Mouse (Mus musculus): ENCODE measurements around the gene 1700021F07Rik. TPM values are rescaled to one million over a fixed set of nuclear protein-coding genes. Genes with fewer than 3 reads are reported as not detected.
A peak's percentile ranks its signal among the peaks of the same experiment; 100 is the strongest.

The 1700021F07Rik gene
- polyA plus RNA-seq, 1 experiment from 2014 or later: not detected

DNA sequence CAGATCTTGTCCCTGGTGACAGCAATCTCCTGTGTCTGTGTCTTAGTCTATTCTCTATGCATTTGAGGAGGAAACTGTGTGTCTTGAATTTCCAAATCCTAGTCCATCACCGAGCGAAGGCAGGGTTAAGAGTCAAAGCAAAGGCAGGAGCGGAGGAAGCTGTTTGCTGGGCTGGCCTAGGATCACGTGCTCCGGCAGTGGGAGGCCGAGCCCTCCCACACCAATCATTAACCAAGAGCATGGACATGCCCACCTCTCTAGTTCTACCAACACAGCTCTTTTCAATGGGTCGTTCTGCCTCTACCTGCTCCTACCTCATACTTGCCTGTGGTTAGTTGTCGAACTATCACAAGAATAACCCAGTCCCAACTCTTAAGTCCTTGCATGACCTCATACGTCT, 13.5 kb downstream of the 1700021F07Rik start:
- ATAC-seq (ENCODE audit: low FRiP score): no peak
- no peaks in the 10 kb centered on the region for H3K4me1 ChIP-seq
- no peaks in the 10 kb centered on the region for H3K36me3 ChIP-seq
- WGBS: 94% methylated on average over 9 of the region's 9 CpGs
- H3K9me3 ChIP-seq (replicated peaks): no peaks in the 10 kb centered on the region
- H3K27ac ChIP-seq (replicated peaks): no peak overlapping the region
- H3K4me2 ChIP-seq: no peak overlapping the region
- no peak overlapping the region for H3K9ac ChIP-seq (replicated peaks)
- no peak overlapping the region for H3K4me3 ChIP-seq (replicated peaks)
- H3K27me3 ChIP-seq (replicated peaks): no peaks in the 10 kb centered on the region

DNA sequence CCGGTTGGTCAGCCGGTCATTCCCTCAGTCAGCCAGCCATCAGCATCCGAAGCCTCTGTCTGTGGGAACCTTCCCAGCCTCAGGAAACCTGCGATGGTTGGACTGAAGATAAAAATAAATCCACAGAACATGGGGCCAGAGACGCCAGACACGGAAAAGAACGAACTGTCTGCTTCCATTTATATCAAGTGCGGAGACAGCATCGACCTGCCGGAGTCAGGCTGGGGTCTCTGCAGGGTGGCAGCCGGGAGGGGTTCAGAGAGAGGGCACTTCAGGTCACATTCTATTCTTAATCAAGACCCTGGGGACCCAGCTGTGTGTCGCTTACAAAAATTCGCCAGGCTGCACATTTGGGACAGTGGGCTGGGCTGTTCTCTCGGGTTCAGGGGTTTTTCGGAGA, 17.4 kb downstream of the 1700021F07Rik start:
- Histone ChIP-seq H3K9ac (replicated peaks) (no peak overlapping the region), H3K4me3 (replicated peaks) (no peak overlapping the region), H3K27me3 (replicated peaks) (no peaks in the 10 kb centered on the region), H3K4me2 (no peak overlapping the region), H3K4me1 (no peaks in the 10 kb centered on the region), H3K27ac (replicated peaks) (no peak overlapping the region), H3K9me3 (replicated peaks) (no peaks in the 10 kb centered on the region), H3K36me3 (no peaks in the 10 kb centered on the region)
- ATAC-seq (ENCODE audit: low FRiP score): no peak
- 58% methylated on average over 15 of the region's 15 CpGs for WGBS

DNA sequence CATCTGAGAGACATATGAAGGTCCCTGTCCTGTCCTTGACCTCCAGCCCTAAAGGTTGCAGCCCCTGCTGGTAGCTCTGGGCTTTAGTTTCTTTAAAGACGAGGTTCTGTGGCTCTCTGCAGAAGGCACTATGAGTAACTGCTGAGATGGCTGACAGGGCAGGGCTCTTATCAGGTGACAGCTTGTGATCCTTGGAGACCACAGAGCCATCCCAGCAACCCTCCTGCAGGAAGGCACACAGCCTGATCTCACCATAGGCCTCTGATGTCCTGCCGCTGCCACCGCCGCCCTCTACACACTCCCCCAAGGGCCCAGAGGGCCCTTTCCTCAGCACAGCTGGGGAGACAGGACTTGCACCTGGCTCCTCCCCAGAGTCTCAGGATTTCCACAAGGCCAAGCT, 19.4 kb downstream of the 1700021F07Rik start:
- no peak for ATAC-seq (ENCODE audit: low FRiP score)
- no peak overlapping the region for H3K4me3 ChIP-seq (replicated peaks)
- no peaks in the 10 kb centered on the region for H3K9me3 ChIP-seq (replicated peaks)
- H3K27me3 ChIP-seq (replicated peaks): no peaks in the 10 kb centered on the region; the same call in 1 of the 2 replicates
- peaks cover 7% of the 10 kb centered on the region; the same call in 1 of the 2 replicates for H3K4me1 ChIP-seq
- H3K4me2 ChIP-seq: no peak overlapping the region
- H3K36me3 ChIP-seq: no peaks in the 10 kb centered on the region
- no peak overlapping the region for H3K9ac ChIP-seq (replicated peaks)
- 78% methylated on average over 4 of the region's 4 CpGs for WGBS
- no peak overlapping the region for H3K27ac ChIP-seq (replicated peaks)

DNA sequence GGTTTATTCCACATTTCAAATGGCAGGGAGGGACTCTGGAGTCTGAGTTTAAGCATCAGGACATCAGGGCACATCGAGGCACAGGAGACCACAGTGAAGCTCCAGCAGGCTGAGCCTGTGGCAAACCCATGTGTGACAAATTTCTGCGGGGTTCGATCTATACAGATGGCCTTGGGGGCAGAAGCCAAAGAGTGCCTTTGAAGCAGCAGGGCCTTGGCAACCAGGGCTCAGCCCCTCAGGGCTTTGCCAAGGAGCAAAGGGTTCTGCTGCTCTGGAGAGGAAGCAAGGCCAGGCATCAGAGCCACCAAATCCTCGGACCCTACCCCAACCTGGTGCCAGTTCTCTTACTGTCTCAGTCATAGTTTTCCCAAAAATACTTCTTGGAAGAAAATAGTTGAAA, 20.3 kb downstream of the 1700021F07Rik start:
- H3K36me3 ChIP-seq: no peaks in the 10 kb centered on the region
- no peaks in the 10 kb centered on the region for H3K9me3 ChIP-seq (replicated peaks)
- H3K27me3 ChIP-seq (replicated peaks): peaks cover 3% of the 10 kb centered on the region; the same call in 1 of the 2 replicates
- no peak overlapping the region for H3K9ac ChIP-seq (replicated peaks)
- H3K27ac ChIP-seq (replicated peaks): no peak overlapping the region
- no peak for ATAC-seq (ENCODE audit: low FRiP score)
- peaks cover 7% of the 10 kb centered on the region; the same call in 1 of the 2 replicates for H3K4me1 ChIP-seq
- no peak overlapping the region for H3K4me2 ChIP-seq
- H3K4me3 ChIP-seq (replicated peaks): no peak overlapping the region
- WGBS: 76% methylated on average over 4 of the region's 4 CpGs

DNA sequence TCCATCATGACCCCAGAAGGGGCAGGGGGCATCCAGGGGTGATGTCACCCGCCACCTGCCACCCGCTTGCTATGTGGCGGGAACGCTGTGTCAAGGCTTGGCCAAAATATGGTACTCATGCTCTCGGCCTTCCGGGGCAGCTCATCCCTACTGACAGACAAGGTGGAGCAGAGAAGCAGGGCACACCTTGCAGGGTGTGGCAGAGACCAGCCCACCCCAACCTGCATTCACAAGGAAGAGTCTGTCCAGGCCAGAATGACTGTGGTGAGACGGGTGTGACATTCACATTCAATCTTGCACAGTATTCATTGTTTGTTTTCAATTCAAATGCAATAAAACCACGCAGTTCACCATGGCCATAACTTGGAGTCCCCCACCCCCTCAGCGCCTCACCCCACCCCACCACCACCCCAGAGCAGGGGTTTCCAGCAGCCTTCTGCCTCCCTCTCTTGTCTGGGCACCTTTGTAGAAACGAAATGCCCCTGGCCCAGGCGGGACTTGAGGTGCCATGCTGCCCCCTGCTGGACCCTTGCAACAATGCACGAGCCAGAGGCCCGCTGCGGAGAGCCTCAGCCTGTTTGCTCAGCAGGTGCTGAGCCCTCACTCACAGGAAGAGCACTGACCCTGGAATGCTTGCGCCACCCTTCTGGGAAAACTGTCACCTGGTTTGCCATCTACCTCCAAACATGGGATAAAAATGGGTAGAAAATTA, 23.8 kb downstream of the 1700021F07Rik start:
- Histone ChIP-seq H3K9ac (replicated peaks) (no peak overlapping the region), H3K4me1 (peaks cover 23% of the 10 kb centered on the region; the same call in 1 of the 2 replicates), H3K4me2 (no peak overlapping the region), H3K36me3 (no peaks in the 10 kb centered on the region), H3K27ac (replicated peaks) (no peak overlapping the region), H3K9me3 (replicated peaks) (no peaks in the 10 kb centered on the region), H3K27me3 (replicated peaks) (peaks cover 7% of the 10 kb centered on the region; the same call in 1 of the 2 replicates), H3K4me3 (replicated peaks) (no peak overlapping the region)
- peak; percentile 79 for ATAC-seq (ENCODE audit: low FRiP score)
- 43% methylated on average over 15 of the region's 15 CpGs for WGBS

DNA sequence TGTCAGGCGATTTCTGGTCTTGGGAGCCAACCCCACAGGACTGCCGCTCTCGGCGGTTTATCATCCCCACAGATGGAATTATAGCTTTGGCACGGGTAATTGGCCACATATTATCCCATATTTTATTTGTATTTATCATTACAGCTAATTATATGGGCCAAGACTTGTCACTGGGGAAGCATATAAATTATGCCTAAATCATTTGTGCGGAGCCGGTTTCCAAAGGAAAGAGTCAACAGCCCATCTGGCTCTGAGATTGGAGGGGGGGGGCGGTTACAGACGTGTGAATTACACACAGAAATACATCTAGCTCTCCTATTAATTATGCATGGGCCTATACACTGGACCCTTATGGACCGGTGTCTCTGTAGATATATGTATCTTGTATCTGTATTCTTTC, 26.9 kb downstream of the 1700021F07Rik start:
- Histone ChIP-seq H3K9me3 (replicated peaks) (no peaks in the 10 kb centered on the region), H3K27me3 (replicated peaks) (peaks cover 7% of the 10 kb centered on the region; the same call in 1 of the 2 replicates), H3K9ac (replicated peaks) (no peak overlapping the region), H3K4me2 (no peak overlapping the region), H3K27ac (replicated peaks) (no peak overlapping the region), H3K4me3 (replicated peaks) (no peak overlapping the region), H3K36me3 (no peaks in the 10 kb centered on the region), H3K4me1 (peaks cover 28% of the 10 kb centered on the region; the same call in 1 of the 2 replicates)
- WGBS: 41% methylated on average over 10 of the region's 10 CpGs
- ATAC-seq (ENCODE audit: low FRiP score): no peak

DNA sequence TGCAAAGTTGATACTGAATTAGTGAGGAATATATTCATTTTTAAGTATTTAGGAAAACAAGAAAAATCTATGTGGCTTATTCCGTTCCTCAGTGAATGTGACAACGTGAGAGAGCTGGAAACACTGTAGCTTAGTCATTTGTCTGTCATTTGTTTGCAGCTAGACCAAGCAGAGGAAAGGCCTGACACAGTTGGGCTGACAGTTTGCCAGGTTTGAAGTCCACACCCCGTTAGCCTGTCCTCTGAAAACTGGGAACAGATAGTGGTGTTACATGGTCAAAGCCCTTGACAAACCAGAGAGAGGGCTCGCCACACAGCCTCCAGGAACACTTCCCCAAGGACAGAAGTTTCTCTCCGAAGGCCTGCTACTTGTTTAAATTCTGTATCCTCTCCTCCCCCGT, 28.3 kb downstream of the 1700021F07Rik start:
- peaks cover 27% of the 10 kb centered on the region; the same call in 1 of the 2 replicates for H3K4me1 ChIP-seq
- 79% methylated on average over 6 of the region's 6 CpGs for WGBS
- H3K27me3 ChIP-seq (replicated peaks): peaks cover 7% of the 10 kb centered on the region
- no peak overlapping the region for H3K4me3 ChIP-seq (replicated peaks)
- ATAC-seq (ENCODE audit: low FRiP score): no peak
- H3K4me2 ChIP-seq: no peak overlapping the region
- H3K9me3 ChIP-seq (replicated peaks): no peaks in the 10 kb centered on the region
- H3K36me3 ChIP-seq: no peaks in the 10 kb centered on the region
- H3K9ac ChIP-seq (replicated peaks): no peak overlapping the region
- H3K27ac ChIP-seq (replicated peaks): no peak overlapping the region

DNA sequence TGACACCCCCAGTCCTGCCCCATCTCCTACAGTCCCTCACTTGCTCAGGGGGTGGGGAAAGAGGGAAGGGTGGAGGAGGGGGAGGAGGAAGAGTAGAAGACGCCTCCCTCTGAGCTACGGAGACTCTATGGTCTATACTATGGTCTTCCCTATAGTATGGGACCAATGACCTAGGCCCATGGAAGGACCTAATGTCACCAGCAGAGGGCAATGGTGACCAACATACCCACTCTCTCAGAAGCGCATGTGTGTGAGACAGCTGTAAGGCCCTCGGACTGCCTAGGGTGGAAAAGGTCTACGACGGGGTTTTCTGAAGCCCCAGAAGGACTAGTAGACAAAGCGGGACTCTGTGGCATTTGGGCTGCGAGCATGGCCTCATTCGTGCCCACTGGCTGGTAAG, 31.5 kb downstream of the 1700021F07Rik start:
- Histone ChIP-seq H3K4me3 (replicated peaks) (no peak overlapping the region), H3K36me3 (no peaks in the 10 kb centered on the region), H3K4me2 (no peak overlapping the region), H3K4me1 (peaks cover 21% of the 10 kb centered on the region; the same call in 1 of the 2 replicates), H3K27ac (replicated peaks) (no peak overlapping the region), H3K27me3 (replicated peaks) (no peaks in the 10 kb centered on the region; the same call in 1 of the 2 replicates), H3K9ac (replicated peaks) (no peak overlapping the region), H3K9me3 (replicated peaks) (no peaks in the 10 kb centered on the region)
- ATAC-seq (ENCODE audit: low FRiP score): no peak
- WGBS: 48% methylated on average over 9 of the region's 9 CpGs

DNA sequence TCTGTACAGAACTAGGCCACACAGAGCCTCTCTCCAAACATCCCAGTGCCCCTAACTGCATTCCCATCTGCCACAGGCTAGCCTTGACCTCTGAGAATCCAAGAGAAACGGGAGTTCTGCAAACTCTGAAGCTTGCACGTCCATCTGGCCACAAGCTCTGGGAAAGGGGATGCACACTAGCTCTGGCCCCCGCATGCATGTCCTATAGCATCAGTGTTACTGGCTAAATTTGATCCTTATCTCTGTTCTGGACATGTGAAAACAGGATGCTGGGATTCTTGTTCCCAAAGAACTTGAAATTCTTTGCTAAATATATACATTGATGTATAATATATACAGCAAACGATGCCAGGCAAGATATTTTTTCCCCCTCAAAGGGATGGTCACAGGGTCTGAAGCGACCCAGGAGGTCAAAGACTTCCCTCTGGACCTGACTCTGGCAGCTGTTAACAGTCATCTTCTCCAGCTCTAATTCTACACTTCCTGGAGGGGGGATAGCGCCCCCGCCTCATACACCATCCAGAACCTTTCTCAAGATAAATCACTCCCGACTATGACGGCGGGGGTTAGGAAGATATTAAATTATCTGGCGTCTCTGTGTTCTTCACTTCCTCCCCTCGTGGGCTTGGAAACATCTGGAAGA, 36.5 kb downstream of the 1700021F07Rik start:
- no peak overlapping the region for H3K9ac ChIP-seq (replicated peaks)
- no peak overlapping the region for H3K4me2 ChIP-seq
- H3K4me1 ChIP-seq: no peaks in the 10 kb centered on the region
- WGBS: 81% methylated on average over 12 of the region's 12 CpGs
- no peaks in the 10 kb centered on the region; the same call in 1 of the 2 replicates for H3K27me3 ChIP-seq (replicated peaks)
- no peaks in the 10 kb centered on the region for H3K9me3 ChIP-seq (replicated peaks)
- ATAC-seq (ENCODE audit: low FRiP score): no peak
- no peaks in the 10 kb centered on the region for H3K36me3 ChIP-seq
- H3K27ac ChIP-seq (replicated peaks): no peak overlapping the region
- H3K4me3 ChIP-seq (replicated peaks): no peak overlapping the region

DNA sequence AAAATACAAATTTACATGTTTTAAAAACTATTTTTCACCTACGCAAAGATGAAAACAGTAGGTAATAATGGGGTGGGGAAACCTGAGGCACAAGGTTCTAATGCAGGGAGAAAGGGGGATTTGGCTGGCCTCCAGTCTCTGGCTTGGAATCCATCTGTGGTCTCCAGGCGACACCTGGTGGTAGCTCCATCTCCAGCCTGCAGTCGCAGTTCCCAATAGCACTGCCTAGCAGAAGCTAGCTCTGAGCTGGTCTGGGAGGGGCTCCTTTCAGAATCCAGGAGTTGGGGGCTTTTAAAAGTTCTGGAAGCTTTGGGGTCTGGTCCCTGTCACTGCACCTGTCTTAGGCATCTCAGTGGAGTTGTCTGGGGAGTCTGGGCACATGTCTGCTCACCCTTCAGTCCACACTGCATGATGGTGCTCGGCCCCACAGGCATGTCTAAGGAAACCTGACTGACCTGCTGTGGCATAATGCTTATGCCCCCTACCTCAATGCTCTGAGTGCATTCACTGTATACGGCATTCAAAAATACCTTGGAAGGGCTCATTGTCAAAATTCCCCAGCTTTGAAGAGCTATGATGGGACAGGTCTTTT, 39.6 kb downstream of the 1700021F07Rik start:
- peak; percentile 62; the same call in 1 of the 2 replicates for ATAC-seq (ENCODE audit: low FRiP score)
- no peaks in the 10 kb centered on the region for H3K9me3 ChIP-seq (replicated peaks)

DNA sequence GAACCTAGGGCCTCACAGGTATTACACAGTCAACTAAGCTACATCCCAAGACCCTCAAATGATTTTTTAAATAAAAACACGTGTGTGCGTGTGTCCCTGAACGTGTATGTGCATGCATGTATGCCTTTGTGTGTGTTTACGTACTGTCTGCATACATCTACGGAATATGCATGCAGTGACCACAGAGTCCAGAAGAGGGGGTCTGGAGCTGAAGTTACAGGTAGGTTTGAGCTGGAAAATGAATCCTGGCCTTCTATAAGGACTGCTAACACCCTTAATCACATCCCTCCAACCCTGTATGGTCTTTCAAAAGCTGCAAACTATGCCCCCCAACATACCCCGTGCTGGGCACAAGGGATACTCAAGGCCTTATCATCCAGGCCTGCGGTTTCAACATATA, 41.0 kb downstream of the 1700021F07Rik start:
- H3K27ac ChIP-seq (replicated peaks): no peak overlapping the region
- H3K36me3 ChIP-seq: no peaks in the 10 kb centered on the region
- no peaks in the 10 kb centered on the region for H3K27me3 ChIP-seq (replicated peaks)
- H3K4me2 ChIP-seq: no peak overlapping the region
- no peaks in the 10 kb centered on the region for H3K9me3 ChIP-seq (replicated peaks)
- 70% methylated on average over 7 of the region's 7 CpGs for WGBS
- H3K9ac ChIP-seq (replicated peaks): no peak overlapping the region
- no peak for ATAC-seq (ENCODE audit: low FRiP score)
- H3K4me1 ChIP-seq: peaks cover 10% of the 10 kb centered on the region
- H3K4me3 ChIP-seq (replicated peaks): no peak overlapping the region

More for the DNA sequence above, 39.6 kb downstream of the 1700021F07Rik start:
- H3K36me3 ChIP-seq: no peaks in the 10 kb centered on the region
- H3K27ac ChIP-seq (replicated peaks): no peak overlapping the region
- H3K27me3 ChIP-seq (replicated peaks): no peaks in the 10 kb centered on the region
- WGBS: 44% methylated on average over 5 of the region's 5 CpGs
- no peak overlapping the region for H3K9ac ChIP-seq (replicated peaks)
- H3K4me1 ChIP-seq: peaks cover 10% of the 10 kb centered on the region
- H3K4me2 ChIP-seq: no peak overlapping the region
- no peak overlapping the region for H3K4me3 ChIP-seq (replicated peaks)
